Mouse (Mus musculus): ENCODE data around the gene Klf2.

The Klf2 gene

DNA sequence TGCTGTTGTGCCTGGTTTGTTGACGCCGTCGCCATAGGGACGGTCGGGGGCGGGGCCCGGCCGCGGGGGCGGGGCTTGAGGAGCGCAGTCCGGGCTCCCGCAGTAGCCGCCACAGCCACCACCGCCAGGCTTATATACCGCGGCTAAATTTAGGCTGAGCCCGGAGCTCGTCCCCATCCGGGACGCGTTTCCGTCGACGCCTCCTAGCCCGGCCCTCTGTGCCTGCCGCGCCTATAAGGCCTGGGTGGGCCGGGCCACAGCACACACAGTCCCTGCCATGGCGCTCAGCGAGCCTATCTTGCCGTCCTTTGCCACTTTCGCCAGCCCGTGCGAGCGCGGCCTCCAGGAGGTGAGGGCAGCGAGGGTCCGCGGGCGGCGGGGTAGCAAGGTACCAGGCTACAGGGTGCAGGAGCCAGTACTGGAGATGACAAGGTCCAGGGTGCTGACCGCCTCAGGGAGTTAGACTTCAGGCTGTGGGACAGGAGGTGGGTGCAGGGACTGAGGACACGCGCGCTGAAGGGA, at the start of gene Klf2:
Gene Klf2 (plus strand): TSS at position 233 of the 522 bp plus-strand sequence.
- Histone ChIP-seq H3K4me3 (replicated peaks; ENCODE audit: low read length) (peak within 1 kb of the TSS; percentile 98), H3K36me3 (ENCODE audit: insufficient read depth, low read length) (peaks cover 38% of the 10 kb centered on the region), H3K27me3 (ENCODE audit: insufficient read depth, low read length) (no peaks in the 10 kb centered on the region), H3K4me1 (replicated peaks; ENCODE audit: low read depth, low read length) (peaks cover 54% of the 10 kb centered on the region), H3K9me3 (ENCODE audit: low read length) (no peaks in the 10 kb centered on the region)
- no peak for TF ChIP-seq CTCF (conservative IDR thresholded peaks at IDR 0.05; ENCODE audit: low read length)
- no peak for TF ChIP-seq NANOG (IDR thresholded peaks at IDR 0.05; ENCODE audit: borderline replicate concordance, low read length)
- no peak for TF ChIP-seq POU5F1 (IDR thresholded peaks at IDR 0.05; ENCODE audit: borderline replicate concordance, low read length)

DNA sequence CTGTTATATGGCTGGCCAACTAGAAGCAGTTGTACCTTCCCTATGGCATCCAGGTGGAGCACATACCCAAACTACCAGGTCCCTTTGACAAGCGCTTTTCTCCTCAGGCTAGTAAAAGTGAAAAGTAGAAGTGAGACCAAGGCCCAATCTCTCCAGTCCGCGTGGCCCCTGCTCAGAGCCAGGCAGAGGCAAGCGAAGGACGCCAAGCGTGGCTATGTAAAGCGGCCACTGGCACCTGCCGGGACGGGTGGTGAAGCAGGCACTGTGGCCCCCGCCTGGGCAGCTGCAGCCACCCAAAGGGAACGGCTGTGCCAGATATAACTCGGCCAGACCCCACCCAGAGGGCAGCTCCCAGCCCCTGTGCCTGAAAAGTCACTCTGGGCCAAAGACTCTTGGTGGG, 48.2 kb upstream of the Klf2 start:
- peaks cover 73% of the 10 kb centered on the region for H3K4me1 ChIP-seq (replicated peaks; ENCODE audit: low read depth, low read length)
- no peaks in the 10 kb centered on the region for H3K36me3 ChIP-seq (ENCODE audit: insufficient read depth, low read length)
- H3K27me3 ChIP-seq (ENCODE audit: insufficient read depth, low read length) = peaks cover 2% of the 10 kb centered on the region; the same call in 1 of the 2 replicates
- H3K9me3 ChIP-seq (ENCODE audit: low read length) = no peaks in the 10 kb centered on the region; the same call in 1 of the 2 replicates
- H3K4me3 ChIP-seq (replicated peaks; ENCODE audit: low read length) = peak overlapping the region; percentile 79
- TF ChIP-seq CTCF (conservative IDR thresholded peaks at IDR 0.05; ENCODE audit: low read length) = no peak
- no peak for TF ChIP-seq POU5F1 (IDR thresholded peaks at IDR 0.05; ENCODE audit: borderline replicate concordance, low read length)
- TF ChIP-seq NANOG (IDR thresholded peaks at IDR 0.05; ENCODE audit: borderline replicate concordance, low read length) = no peak

DNA sequence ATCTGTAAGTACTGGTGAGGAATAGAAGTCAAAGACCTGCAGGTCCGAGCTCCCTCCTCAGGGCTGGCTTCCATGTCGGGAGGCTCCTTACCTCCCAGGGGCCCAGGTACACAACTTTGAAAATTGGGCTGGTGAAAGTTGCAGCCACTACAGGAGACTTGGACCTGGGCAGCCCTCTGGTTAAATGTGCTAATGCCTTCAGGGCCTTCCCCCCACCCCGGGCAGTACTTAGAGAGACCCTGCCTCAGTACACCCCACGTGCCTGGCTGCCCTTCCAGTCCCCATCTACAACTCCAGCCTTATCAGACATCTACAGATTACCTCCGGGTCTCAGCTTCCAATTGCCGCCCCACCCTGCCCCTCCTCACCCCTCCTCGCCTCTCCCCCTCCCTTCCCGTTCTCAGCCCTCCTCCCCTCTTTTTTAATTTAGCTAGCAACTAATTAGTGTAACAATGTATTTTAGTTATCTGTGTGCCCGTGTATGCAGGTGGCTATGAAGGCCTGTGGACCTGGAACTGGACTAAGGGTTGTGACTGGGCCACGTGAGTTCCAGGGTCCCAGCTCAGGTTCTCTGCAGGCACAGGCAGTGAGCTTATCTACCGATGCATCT, 47.7 kb upstream of the Klf2 start:
- no peak for TF ChIP-seq POU5F1 (IDR thresholded peaks at IDR 0.05; ENCODE audit: borderline replicate concordance, low read length)
- TF ChIP-seq CTCF (conservative IDR thresholded peaks at IDR 0.05; ENCODE audit: low read length) = no peak
- TF ChIP-seq NANOG (IDR thresholded peaks at IDR 0.05; ENCODE audit: borderline replicate concordance, low read length) = no peak
- H3K27me3 ChIP-seq (ENCODE audit: insufficient read depth, low read length) = peaks cover 2% of the 10 kb centered on the region; the same call in 1 of the 2 replicates
- H3K36me3 ChIP-seq (ENCODE audit: insufficient read depth, low read length) = no peaks in the 10 kb centered on the region
- H3K9me3 ChIP-seq (ENCODE audit: low read length) = no peaks in the 10 kb centered on the region; the same call in 1 of the 2 replicates
- peak overlapping the region; percentile 79 for H3K4me3 ChIP-seq (replicated peaks; ENCODE audit: low read length)
- peaks cover 68% of the 10 kb centered on the region for H3K4me1 ChIP-seq (replicated peaks; ENCODE audit: low read depth, low read length)

GRCm38 (mm10) chr8:72271691-72272090, 47.1 kb upstream of the Klf2 start:
- peak overlapping the region; percentile 79 for H3K4me3 ChIP-seq (replicated peaks; ENCODE audit: low read length)
- no peak for TF ChIP-seq POU5F1 (IDR thresholded peaks at IDR 0.05; ENCODE audit: borderline replicate concordance, low read length)
- no peak for TF ChIP-seq CTCF (conservative IDR thresholded peaks at IDR 0.05; ENCODE audit: low read length)
- no peak for TF ChIP-seq NANOG (IDR thresholded peaks at IDR 0.05; ENCODE audit: borderline replicate concordance, low read length)
- no peaks in the 10 kb centered on the region for H3K36me3 ChIP-seq (ENCODE audit: insufficient read depth, low read length)
- H3K4me1 ChIP-seq (replicated peaks; ENCODE audit: low read depth, low read length) = peaks cover 68% of the 10 kb centered on the region
- no peaks in the 10 kb centered on the region; the same call in 1 of the 2 replicates for H3K9me3 ChIP-seq (ENCODE audit: low read length)
- peaks cover 2% of the 10 kb centered on the region; the same call in 1 of the 2 replicates for H3K27me3 ChIP-seq (ENCODE audit: insufficient read depth, low read length)

DNA sequence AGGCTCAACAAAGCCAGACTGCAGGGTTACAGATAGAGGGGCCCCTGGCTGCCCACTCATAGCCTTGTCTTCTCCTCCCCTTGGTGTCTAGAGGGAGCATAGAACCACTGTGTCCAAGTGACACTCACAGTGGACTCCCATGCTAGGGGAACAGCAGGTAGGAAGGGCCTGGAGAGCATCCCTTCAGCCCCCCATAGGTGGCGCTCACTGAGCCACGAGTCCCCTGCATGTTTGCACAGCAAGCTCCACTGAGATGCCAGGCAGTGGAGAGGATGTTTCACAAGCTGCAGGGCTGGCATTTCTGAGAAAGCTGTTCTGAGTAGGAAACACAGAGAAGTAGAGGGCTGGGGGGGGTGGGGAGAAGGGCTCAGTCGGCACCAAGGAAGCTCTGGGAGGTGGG, 46.5 kb upstream of the Klf2 start:
- Histone ChIP-seq H3K9me3 (ENCODE audit: low read length) (no peaks in the 10 kb centered on the region; the same call in 1 of the 2 replicates), H3K4me3 (replicated peaks; ENCODE audit: low read length) (peak overlapping the region; percentile 79), H3K27me3 (ENCODE audit: insufficient read depth, low read length) (peaks cover 2% of the 10 kb centered on the region; the same call in 1 of the 2 replicates), H3K36me3 (ENCODE audit: insufficient read depth, low read length) (no peaks in the 10 kb centered on the region), H3K4me1 (replicated peaks; ENCODE audit: low read depth, low read length) (peaks cover 75% of the 10 kb centered on the region)
- no peak for TF ChIP-seq POU5F1 (IDR thresholded peaks at IDR 0.05; ENCODE audit: borderline replicate concordance, low read length)
- TF ChIP-seq CTCF (conservative IDR thresholded peaks at IDR 0.05; ENCODE audit: low read length) = peak; percentile 72
- no peak for TF ChIP-seq NANOG (IDR thresholded peaks at IDR 0.05; ENCODE audit: borderline replicate concordance, low read length)

DNA sequence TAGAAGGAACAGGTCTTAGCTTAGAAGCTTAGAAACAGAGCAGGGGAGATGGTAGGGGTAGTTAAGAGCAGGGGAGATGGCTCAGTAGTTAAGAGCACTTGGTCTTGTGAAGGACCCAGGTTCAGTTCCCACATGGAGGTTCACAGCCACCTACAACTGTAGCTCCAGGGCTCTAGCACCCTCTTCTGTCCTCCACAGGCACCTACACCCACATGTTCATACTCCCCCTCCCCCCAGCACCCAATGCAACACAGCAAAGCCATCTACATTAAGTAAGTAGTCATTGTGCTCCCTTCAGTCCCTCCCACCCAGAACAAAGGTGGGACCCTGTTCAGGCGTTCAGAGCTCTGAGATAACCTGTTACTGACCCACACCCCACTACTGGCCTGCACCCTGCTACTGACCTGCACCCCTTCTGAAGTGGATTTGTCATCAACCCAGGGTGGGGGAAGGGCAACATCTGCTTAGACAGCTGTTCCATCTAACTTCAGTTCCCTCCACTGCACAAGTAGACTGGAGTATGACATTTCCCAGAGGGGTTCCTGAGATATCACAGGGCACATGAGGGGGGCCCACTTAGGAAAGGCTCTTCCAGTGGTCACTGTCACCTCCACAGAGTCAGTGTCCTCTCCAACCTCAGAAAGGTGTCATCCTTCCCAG, 45.6 kb upstream of the Klf2 start:
- Histone ChIP-seq H3K4me1 (replicated peaks; ENCODE audit: low read depth, low read length) (peaks cover 71% of the 10 kb centered on the region), H3K9me3 (ENCODE audit: low read length) (no peaks in the 10 kb centered on the region; the same call in 1 of the 2 replicates), H3K4me3 (replicated peaks; ENCODE audit: low read length) (no peak overlapping the region), H3K36me3 (ENCODE audit: insufficient read depth, low read length) (no peaks in the 10 kb centered on the region), H3K27me3 (ENCODE audit: insufficient read depth, low read length) (no peaks in the 10 kb centered on the region)
- TF ChIP-seq CTCF (conservative IDR thresholded peaks at IDR 0.05; ENCODE audit: low read length) (no peak), NANOG (IDR thresholded peaks at IDR 0.05; ENCODE audit: borderline replicate concordance, low read length) (no peak), POU5F1 (IDR thresholded peaks at IDR 0.05; ENCODE audit: borderline replicate concordance, low read length) (no peak)

GRCm38 (mm10) chr8:72273807-72274206, 45.0 kb upstream of the Klf2 start:
- TF ChIP-seq CTCF (conservative IDR thresholded peaks at IDR 0.05; ENCODE audit: low read length) (no peak), NANOG (IDR thresholded peaks at IDR 0.05; ENCODE audit: borderline replicate concordance, low read length) (no peak), POU5F1 (IDR thresholded peaks at IDR 0.05; ENCODE audit: borderline replicate concordance, low read length) (no peak)

GRCm38 (mm10) chr8:72277244-72277643, 41.6 kb upstream of the Klf2 start:
- TF ChIP-seq CTCF (conservative IDR thresholded peaks at IDR 0.05; ENCODE audit: low read length) = no peak
- TF ChIP-seq NANOG (IDR thresholded peaks at IDR 0.05; ENCODE audit: borderline replicate concordance, low read length) = no peak
- TF ChIP-seq POU5F1 (IDR thresholded peaks at IDR 0.05; ENCODE audit: borderline replicate concordance, low read length) = no peak
- Histone ChIP-seq H3K4me1 (replicated peaks; ENCODE audit: low read depth, low read length) (peaks cover 54% of the 10 kb centered on the region), H3K36me3 (ENCODE audit: insufficient read depth, low read length) (no peaks in the 10 kb centered on the region), H3K27me3 (ENCODE audit: insufficient read depth, low read length) (no peaks in the 10 kb centered on the region), H3K4me3 (replicated peaks; ENCODE audit: low read length) (no peak overlapping the region), H3K9me3 (ENCODE audit: low read length) (no peaks in the 10 kb centered on the region; the same call in 1 of the 2 replicates)

More at GRCm38 (mm10) chr8:72273807-72274206, 45.0 kb upstream of the Klf2 start:
- H3K9me3 ChIP-seq (ENCODE audit: low read length) = no peaks in the 10 kb centered on the region; the same call in 1 of the 2 replicates
- peaks cover 69% of the 10 kb centered on the region for H3K4me1 ChIP-seq (replicated peaks; ENCODE audit: low read depth, low read length)
- H3K4me3 ChIP-seq (replicated peaks; ENCODE audit: low read length) = no peak overlapping the region
- H3K36me3 ChIP-seq (ENCODE audit: insufficient read depth, low read length) = no peaks in the 10 kb centered on the region
- no peaks in the 10 kb centered on the region for H3K27me3 ChIP-seq (ENCODE audit: insufficient read depth, low read length)
